Mouse (Mus musculus): Measurements from ENCODE around the gene Kcnj15. TPM values are rescaled to one million over a fixed set of nuclear protein-coding genes. Genes with fewer than 3 reads are reported as not detected.

The Kcnj15 gene
- total RNA-seq, 2 experiments from 2014 or later, result 2.3 to 3.6 TPM

DNA sequence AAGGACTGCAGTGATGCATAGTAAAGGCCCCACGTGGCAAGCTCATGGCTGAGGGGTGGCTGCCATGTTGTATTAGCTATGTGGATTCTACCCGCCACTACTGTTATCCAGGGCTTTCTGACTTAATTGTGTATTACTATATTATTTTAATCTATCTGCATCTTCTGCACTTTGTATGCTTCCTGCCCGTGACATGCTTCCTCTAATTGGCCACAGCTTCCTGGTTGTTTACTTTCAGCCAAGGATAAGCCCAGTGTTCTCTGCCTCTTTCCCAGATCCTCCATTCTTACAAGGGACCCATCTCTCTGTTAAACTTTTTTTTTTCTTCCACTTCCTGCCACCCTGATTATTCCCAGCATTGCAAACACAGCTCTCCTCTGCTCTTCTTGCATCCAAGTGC, 32.0 kb downstream of the Kcnj15 start:
- intact Hi-C loops (cut with DNase I), result no loop called here
- no peak for DNase-seq

DNA sequence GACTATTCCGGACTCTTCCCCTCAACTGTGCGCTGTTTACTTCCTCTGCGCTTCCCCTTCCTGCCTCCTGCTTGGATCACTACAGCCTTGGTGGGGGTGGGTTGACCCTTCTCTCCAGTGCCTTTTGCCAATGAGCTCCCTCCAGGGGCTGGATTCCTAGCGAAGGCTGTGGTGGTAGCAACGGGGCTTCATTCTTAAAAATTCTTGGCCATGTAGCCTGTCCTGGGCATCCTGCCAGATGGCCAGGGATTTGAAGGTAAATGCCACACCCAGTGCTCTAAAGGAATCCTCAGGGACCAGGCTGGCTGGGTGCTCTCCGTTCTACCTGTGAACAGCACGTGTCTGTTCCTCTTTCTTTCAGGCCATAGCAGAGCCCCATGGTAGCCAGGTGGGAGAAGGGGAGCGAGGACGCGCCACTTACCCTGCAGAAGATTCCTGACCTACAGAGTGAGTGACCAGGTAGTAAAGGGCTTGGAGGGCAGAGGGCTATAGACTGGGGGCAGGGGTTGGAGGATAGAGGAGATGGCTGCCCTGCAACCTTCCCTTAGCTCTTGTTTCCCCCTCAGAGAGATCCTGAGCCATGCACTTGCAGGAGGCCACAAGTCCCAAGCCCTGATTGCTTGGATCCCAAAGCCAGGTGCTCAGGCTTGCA, 34.2 kb downstream of the Kcnj15 start:
- peak; percentile 41 to 58 for DNase-seq
- intact Hi-C loops (cut with DNase I), result no loop called here

DNA sequence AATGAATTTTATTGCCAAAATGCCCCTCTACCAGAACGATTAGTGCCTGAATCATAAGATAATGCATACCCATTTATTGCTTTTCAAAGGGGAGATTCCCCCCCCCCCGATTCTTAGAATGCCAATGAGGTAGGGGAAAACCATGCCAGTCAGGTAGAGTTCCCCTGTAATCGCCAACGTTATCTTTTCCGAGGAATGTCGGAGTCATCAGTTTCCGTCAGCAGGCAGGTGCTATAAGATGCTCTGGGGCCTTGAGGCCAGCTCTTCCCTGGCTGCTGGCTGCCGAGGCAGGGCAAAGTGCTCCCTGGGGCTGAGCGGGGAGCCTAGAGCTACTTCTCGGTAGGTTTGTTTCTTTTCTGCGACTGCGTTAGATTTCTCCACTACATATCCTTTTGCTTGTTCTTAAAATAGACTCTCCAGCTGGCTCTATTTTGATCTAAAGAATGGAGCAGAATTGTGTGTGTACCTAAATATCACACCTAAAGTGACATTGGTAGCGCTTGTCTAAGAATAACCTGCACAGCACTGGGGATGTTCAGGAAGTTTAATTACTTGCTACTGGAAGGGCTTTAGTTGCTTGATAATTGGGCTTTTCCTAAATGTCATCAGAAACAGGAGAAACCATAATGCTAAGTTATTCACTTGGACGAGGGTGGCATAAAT, 35.6 kb downstream of the Kcnj15 start:
- DNase-seq, result no peak
- intact Hi-C loops (cut with DNase I), result no loop called here

DNA sequence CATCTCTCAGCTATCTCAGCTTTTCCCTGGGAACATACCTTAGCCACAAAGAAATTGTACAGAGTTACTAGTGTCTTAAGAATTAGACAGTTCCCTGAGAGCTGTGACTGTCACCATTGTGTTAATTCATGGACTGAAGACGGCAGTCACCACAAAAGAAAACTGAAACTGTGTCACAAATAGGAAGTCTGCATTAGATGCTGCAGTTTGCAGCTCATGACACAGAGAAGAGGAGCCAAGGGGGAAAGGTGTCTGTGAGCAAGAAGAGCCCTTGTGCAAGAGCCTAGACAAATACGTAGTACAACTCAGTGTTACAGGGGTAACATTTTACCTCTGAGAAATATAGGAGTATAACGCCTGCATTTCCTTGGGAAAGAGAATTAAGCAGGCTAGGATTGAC, 40.3 kb downstream of the Kcnj15 start:
- intact Hi-C loops (cut with DNase I), result no loop called here
- DNase-seq, result no peak

DNA sequence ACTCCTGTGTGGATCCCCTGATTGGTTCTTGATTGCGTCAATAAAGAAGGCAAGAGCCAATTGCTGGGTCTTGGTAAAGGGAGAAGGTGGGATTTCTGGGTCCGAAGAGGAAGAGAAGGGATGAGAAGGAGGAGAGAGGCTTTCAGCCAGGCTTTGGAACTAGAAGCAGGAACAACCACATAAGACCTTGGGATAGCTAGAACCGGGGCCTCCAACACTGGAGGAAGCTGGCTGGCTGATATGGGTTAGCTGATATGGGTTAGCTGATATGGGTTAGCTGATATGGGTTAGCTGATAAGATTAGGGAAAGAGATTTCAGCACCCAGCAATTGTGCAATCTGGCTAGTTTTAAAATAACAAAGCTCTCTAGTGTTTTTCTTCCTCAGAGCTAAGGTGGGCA, 44.3 kb downstream of the Kcnj15 start:
- intact Hi-C loops (cut with DNase I), result no loop called here
- no peak for DNase-seq

DNA sequence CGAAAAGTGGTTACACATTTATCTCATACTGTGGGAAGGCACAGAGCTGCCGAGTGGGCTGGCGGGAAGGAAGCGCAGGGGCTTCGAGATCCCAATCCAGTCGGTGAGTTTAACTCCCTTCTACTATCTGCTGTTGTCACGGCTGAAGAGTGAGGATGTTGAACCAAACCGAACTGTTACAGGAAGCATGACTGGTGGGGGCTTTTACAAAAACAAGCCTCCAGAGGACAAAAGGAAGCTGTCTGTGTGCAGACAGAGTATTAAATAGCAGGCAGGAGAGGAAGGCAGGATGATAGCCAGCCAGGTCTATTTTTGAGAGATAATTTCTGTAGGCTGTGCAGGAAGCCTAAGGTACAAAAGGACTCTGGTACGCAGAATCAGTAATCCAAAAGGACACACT, 46.3 kb downstream of the Kcnj15 start:
- DNase-seq, result peak in 1 of 2 experiments; percentile 23
- intact Hi-C loops (cut with DNase I), result no loop called here

DNA sequence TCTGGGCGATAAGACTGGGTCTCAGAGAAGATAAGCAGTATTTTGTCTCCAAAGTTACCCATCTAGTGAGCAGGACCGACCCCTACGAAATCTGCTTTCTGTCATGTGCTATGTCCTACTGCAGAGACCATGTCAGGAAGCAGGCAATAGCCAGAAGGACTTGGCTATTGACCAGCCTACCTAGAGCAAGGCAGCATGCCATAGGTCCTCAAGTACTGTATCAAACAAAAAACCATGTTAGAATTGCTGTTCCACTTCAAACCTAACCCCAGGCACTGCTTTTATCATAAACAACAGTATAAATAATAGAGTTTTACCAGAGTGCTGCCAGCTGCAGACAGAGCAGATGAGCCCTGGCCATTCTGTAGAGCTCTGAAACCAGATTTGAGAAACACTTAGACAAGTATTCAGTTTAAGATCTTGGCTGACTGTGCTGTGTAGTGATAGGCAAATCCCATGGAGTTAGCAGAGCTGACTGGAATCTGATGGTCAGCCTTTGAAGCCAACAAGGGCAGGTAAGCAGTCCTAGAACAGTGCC, 50.5 kb downstream of the Kcnj15 start:
- DNase-seq, result no peak
- intact Hi-C loops (cut with DNase I), result no loop called here

DNA sequence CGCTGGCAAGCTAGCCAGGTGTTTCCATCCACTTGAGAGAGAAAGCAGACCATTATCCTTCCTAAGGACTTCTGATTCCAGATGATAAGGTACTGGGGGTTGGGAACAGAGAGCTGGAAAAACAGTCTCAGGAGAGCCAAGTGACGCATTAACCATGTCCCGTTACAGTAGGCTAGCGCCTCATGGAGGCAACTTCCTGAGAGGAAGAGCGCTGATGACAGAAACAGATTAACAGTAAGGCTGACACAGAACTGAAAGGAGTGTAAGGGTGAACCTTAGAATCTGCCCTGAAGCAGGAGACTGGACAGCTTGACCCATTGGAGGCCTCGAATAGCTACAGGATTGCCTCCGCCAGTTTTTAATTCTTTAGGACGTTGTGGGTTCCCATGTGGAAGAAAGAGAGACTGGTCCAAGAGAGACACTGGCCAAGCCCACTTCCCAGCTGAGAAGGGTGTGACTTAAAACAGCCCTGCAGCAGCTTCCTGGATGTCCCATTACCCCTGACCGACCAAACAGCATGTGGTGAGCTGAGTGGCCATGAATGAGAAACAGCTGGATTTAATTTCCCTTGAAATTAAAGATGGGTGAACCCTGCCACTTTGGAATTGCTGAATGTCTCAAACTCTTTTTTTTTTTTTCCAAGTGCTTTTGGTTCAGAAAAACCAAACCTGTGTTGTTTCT, 64.7 kb downstream of the Kcnj15 start:
- DNase-seq, result peak; percentile 56 to 63
- intact Hi-C loops (cut with DNase I), result no loop called here

DNA sequence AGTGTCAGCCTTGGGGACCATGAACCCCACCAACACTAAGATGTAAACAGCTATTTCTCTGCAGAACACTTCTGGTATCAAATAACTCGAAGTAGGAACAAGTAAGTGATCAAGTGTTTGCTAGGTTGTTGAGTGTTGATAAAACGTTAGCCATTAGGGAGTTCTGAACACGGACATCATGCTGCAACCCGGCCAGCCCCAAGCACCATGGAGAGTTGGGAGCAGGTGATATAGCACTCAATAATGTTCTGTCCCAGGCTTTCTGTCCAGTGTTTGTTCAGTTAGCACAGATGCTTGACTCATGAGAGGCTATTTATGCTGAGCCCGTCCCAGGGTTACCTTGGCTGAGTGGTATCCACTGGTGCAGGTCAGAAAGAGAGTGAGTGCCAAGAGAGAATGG, 74.8 kb downstream of the Kcnj15 start:
- intact Hi-C loops (cut with DNase I), result no loop called here
- no peak for DNase-seq

DNA sequence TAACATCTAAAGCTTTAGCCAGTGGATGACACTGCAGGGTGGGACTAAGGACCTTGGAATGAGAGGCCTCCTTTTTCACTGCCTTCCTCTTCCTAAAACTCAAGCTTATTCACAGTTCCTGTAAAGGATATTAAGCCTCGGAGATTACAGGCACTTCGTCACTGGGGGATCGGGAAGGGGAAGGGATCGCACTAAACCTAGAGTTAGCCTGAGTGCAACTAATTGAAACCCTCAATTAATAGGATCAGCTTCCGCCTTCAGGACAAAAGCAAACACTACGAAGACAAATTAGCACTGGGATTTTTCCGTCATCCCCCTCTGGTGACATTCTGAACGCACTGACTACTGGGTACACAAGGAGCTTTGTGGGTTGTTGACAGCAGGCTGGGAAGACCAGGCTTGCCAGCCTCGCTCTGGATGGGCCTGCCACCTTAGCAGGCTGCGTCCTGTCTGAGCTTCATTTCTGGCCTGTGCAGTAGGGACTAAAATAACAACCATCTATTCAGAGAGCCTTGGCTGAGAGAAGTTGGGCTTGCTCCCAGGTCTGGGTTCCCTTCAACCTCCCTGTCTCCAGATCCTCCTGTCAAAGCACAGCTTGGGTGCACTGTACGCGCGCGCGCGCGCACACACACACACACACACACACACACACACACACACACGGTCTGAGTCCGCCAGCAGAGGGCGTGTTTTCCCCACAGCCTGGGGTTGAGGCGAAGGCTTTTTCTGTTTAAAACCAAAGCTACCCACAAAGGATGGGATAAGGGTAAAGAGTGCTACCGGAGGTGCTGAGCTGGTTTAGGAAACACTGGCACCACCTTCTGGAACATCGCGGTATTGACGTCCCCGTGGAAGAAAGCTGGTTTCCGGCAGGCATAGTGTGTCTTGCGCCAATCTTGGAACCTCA, 83.8 kb downstream of the Kcnj15 start:
- DNase-seq, result peak; percentile 90 to 92
- intact Hi-C loops (cut with DNase I), result loop anchor here (1.0 kb wide), 2 partner anchors 132 to 145 kb away; no protein-coding TSS in a partner anchor

DNA sequence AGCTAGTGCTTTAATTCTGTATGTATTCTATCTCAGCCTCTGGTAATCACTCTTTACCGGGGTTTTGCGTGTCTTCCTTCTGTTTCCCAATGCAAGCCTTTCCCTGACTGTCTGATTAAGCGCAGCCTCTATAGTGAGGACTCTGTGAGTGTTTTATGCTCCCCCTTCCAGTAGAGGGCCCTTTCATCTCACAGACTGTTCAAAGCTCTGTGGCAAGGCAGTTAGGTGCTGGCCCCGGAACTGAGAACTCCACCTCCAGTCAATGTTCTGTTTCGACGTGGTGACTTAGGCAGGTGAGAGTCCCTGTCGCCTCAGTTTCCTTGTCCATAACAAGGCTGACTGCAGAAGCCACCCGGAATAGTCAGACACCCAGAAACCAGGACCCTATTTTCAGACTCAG, 84.7 kb downstream of the Kcnj15 start:
- intact Hi-C loops (cut with DNase I), result no loop called here
- no peak for DNase-seq

DNA sequence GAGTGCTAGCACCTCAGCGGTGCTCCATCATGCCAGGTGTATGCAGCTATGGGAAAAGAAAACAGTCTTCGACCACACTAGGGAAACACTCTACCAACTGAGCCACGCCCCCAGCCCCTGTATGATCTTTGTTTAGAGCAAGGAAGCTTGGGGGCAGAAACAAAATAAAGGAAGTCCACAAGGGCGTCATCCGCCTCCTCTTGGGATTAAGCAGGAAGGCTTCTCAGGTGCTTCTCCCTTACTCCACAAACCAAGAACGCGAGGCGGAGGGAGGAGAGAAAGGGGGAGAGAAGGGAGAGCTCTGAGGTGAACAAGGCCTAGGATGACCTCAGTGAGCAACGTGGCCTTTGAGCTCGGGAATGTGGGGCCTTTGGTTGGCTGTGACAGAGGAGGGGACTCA, 87.6 kb downstream of the Kcnj15 start:
- no peak for DNase-seq
- intact Hi-C loops (cut with DNase I), result loop anchor here (5.0 kb wide), 1 partner anchor 617 kb away; no protein-coding TSS in a partner anchor

DNA sequence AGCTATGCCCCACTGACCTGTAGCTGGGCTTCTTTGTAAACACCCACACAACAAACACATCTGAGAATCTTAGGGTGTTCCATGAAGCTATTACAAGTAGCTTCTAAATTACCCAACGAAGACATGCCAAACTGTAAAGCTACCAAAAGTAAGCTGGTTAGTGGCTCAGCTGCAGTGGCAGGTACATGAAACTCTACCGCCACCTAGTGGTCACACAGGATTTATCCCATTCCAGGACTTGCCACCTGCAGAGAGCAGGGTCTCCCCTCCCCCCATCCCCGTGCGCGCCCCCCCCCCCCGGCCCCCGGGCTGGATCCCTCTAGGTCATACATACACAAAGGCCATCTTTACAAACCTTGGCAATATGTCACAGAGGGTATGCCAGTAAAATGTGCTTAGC, 88.5 kb downstream of the Kcnj15 start:
- intact Hi-C loops (cut with DNase I), result loop anchor here (1.0 to 5.0 kb wide), 3 partner anchors 529 to 616 kb away; no protein-coding TSS in a partner anchor
- peak; percentile 83 to 87 for DNase-seq

DNA sequence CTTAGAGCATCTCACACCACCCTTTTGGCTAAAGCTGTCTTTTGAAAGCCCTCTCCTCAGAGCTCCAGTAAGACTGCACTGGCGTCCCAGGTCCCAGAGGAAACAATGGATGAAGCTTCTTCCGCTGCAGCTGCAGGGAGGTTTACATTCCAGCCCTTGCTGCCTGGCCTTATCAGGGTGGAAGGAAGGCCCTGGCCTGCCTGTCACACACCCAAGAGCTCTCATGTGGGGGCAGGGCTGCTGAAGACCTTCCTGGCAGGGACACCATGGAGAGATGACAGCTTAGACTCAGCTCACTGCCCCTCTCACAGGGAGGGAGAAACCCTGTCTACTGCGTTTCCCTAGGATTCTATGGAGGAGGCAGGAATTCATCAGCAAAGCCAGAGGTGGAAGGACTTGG, 89.8 kb downstream of the Kcnj15 start:
- intact Hi-C loops (cut with DNase I), result loop anchor here (2.0 to 5.0 kb wide), 2 partner anchors 530 to 615 kb away; no protein-coding TSS in a partner anchor
- DNase-seq, result peak; percentile 78 to 80

DNA sequence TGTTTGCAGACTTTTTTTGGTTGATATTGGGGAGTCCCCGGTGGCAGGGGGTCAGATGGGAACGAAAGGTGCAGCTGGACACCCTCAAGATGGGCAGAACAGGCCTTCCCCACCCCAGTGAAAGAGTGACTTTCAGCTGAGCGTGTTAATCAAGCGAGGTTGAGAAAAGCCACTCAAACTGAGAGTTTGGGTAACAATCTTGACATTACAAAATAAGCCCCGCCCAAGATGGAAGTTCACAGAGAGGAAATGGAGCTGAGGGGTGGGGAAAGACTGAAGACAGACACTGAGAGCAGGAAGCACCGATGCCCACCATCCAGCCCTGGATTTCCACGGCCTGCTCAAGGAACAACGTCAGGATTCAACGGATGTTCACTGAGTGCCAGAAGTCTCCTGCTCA, 91.2 kb downstream of the Kcnj15 start:
- no peak for DNase-seq

DNA sequence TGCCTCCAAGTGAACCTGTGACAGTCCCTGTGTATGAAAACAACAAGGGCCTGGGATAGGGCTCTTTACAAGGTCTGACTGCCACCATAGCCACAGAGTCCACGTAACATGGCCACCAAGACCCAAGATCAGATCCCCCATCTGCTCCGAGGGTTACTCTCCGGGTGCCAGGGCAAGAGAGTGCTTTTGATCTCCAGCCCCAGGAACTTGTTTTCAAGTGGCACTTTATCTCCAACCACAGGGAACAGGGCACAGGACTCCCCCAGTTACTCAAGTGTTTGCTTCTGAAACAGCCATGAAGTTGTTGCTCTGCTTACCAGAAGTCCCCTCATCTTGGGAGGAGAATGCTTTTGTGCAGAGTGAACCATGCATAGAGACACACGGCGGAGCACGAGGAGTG, 92.0 kb downstream of the Kcnj15 start:
- intact Hi-C loops (cut with DNase I), result loop anchor here (5.0 kb wide), 1 partner anchor 613 kb away; no protein-coding TSS in a partner anchor
- DNase-seq, result no peak

More for the DNA sequence above, 91.2 kb downstream of the Kcnj15 start:
- intact Hi-C loops (cut with DNase I), result loop anchor here (5.0 kb wide), 1 partner anchor 614 kb away; no protein-coding TSS in a partner anchor

DNA sequence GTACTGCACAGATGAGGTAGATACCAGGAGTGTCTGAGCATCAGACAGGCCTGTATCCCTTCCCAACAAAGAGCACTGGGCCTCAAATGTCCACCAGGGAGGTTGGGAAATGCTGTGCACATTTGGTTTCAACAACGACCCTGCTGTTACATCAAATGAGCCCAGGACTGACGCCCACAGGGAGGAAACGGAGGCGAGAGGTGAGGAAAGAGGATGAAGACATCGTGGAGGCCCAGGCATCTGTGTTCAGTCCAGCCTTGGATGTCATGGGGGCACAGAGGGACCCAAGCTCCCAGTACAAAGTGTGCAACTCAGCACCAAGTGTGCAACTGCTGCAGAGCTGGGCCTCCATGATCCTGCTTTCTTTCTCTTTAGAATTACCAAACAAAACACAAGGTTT, 92.4 kb downstream of the Kcnj15 start:
- DNase-seq, result no peak
- intact Hi-C loops (cut with DNase I), result loop anchor here (2.0 to 5.0 kb wide), 3 partner anchors 108 to 613 kb away; no protein-coding TSS in a partner anchor

Measured in heart, postnatal 10 days (tissue).